Mouse (Mus musculus): Measurements from ENCODE around the gene Ncoa3. TPM values are rescaled to one million over a fixed set of nuclear protein-coding genes. Genes with fewer than 3 reads are reported as not detected.
A peak's percentile ranks its signal among the peaks of the same experiment; 100 is the strongest.

The Ncoa3 gene
- polyA plus RNA-seq, 2 experiments, result 3.3 to 4.4 TPM

- Histone ChIP-seq H3K27me3 (ENCODE audit: control insufficient read depth, insufficient read depth, low read length) (no peaks in the 10 kb centered on the region), H3K4me3 (ENCODE audit: insufficient read depth in 1 of 2, low read depth in 2 of 2, low read length in 2 of 2) (no peak overlapping the region), H3K4me2 (ENCODE audit: low read depth) (no peak overlapping the region), H3K9ac (replicated peaks) (no peak overlapping the region), H3K36me3 (replicated peaks; ENCODE audit: control insufficient read depth, insufficient read depth, low read depth) (no peaks in the 10 kb centered on the region), H3K9me3 (ENCODE audit: control insufficient read depth, low read length) (no peaks in the 10 kb centered on the region), H3K27ac (no peak overlapping the region), H3K4me1 (replicated peaks; ENCODE audit: control insufficient read depth in 2 of 2, insufficient read depth in 2 of 2, low read length in 1 of 2) (peaks cover 6 to 19% of the 10 kb centered on the region in 2 experiments; a peak in 3 of 4 replicates)
- DNase-seq (ENCODE audit: low read depth in 3 of 3, low spot score in 3 of 3) (no peak), ATAC-seq (ENCODE audit: insufficient read depth) (peak; percentile 47; the same call in 1 of the 2 replicates)
- TF ChIP-seq CTCF (IDR thresholded peaks at IDR 0.05; ENCODE audit: low read depth), result no peak
- TF ChIP-seq EP300 (IDR thresholded peaks at IDR 0.05; ENCODE audit: low read depth), result no peak
- WGBS (ENCODE audit: insufficient replicate concordance), result 25% methylated on average over 5 of the region's 5 CpGs
Measured at GRCm38 (mm10) chr2:165976874-165977273, 15.6 kb upstream of the Ncoa3 start.

GRCm38 (mm10) chr2:165978119-165978518, 14.3 kb upstream of the Ncoa3 start:
- no peak overlapping the region for H3K4me3 ChIP-seq (ENCODE audit: insufficient read depth in 1 of 2, low read depth in 2 of 2, low read length in 2 of 2)
- ATAC-seq (ENCODE audit: insufficient read depth) (no peak), DNase-seq (ENCODE audit: low read depth in 3 of 3, low spot score in 3 of 3) (no peak)
- H3K27ac ChIP-seq, result no peak overlapping the region
- H3K9ac ChIP-seq (replicated peaks), result no peak overlapping the region
- no peaks in the 10 kb centered on the region for H3K36me3 ChIP-seq (replicated peaks; ENCODE audit: control insufficient read depth, insufficient read depth, low read depth)
- peaks cover 15 to 30% of the 10 kb centered on the region in 2 experiments for H3K4me1 ChIP-seq (replicated peaks; ENCODE audit: control insufficient read depth in 2 of 2, insufficient read depth in 2 of 2, low read length in 1 of 2)
- no peak overlapping the region for H3K4me2 ChIP-seq (ENCODE audit: low read depth)
- TF ChIP-seq EP300 (IDR thresholded peaks at IDR 0.05; ENCODE audit: low read depth) (no peak), CTCF (IDR thresholded peaks at IDR 0.05; ENCODE audit: low read depth) (no peak; the same call in 1 of the 2 replicates)
- H3K9me3 ChIP-seq (ENCODE audit: control insufficient read depth, low read length), result no peaks in the 10 kb centered on the region
- 70% methylated on average over 1 of the region's 1 CpGs for WGBS (ENCODE audit: insufficient replicate concordance)
- H3K27me3 ChIP-seq (ENCODE audit: control insufficient read depth, insufficient read depth, low read length), result no peaks in the 10 kb centered on the region

GRCm38 (mm10) chr2:165981248-165981977, 11.0 kb upstream of the Ncoa3 start:
- TF ChIP-seq EP300 (IDR thresholded peaks at IDR 0.05; ENCODE audit: low read depth), result no peak
- no peak for TF ChIP-seq CTCF (IDR thresholded peaks at IDR 0.05; ENCODE audit: low read depth)
- Histone ChIP-seq H3K9me3 (ENCODE audit: control insufficient read depth, low read length) (no peaks in the 10 kb centered on the region), H3K4me3 (ENCODE audit: insufficient read depth in 1 of 2, low read depth in 2 of 2, low read length in 2 of 2) (no peak overlapping the region), H3K27me3 (ENCODE audit: control insufficient read depth, insufficient read depth, low read length) (no peaks in the 10 kb centered on the region), H3K27ac (no peak overlapping the region), H3K4me1 (replicated peaks; ENCODE audit: control insufficient read depth in 2 of 2, insufficient read depth in 2 of 2, low read length in 1 of 2) (peaks cover 19 to 35% of the 10 kb centered on the region in 2 experiments), H3K36me3 (replicated peaks; ENCODE audit: control insufficient read depth, insufficient read depth, low read depth) (no peaks in the 10 kb centered on the region), H3K9ac (replicated peaks) (no peak overlapping the region), H3K4me2 (ENCODE audit: low read depth) (no peak overlapping the region)
- WGBS (ENCODE audit: insufficient replicate concordance), result 50% methylated on average over 6 of the region's 6 CpGs
- DNase-seq (ENCODE audit: low read depth in 3 of 3, low spot score in 3 of 3), result no peak
- ATAC-seq (ENCODE audit: insufficient read depth), result no peak

GRCm38 (mm10) chr2:165982512-165983389, 9.7 kb upstream of the Ncoa3 start:
- no peaks in the 10 kb centered on the region for H3K9me3 ChIP-seq (ENCODE audit: control insufficient read depth, low read length)
- peak; percentile 50 to 77 (median 53) for DNase-seq (ENCODE audit: low read depth in 3 of 3, low spot score in 3 of 3)
- H3K27ac ChIP-seq, result peak overlapping the region; percentile 61
- TF ChIP-seq EP300 (IDR thresholded peaks at IDR 0.05; ENCODE audit: low read depth), result no peak
- TF ChIP-seq CTCF (IDR thresholded peaks at IDR 0.05; ENCODE audit: low read depth), result no peak
- peak; percentile 86 for ATAC-seq (ENCODE audit: insufficient read depth)
- no peaks in the 10 kb centered on the region for H3K27me3 ChIP-seq (ENCODE audit: control insufficient read depth, insufficient read depth, low read length)
- H3K4me1 ChIP-seq (replicated peaks; ENCODE audit: control insufficient read depth in 2 of 2, insufficient read depth in 2 of 2, low read length in 1 of 2), result peaks cover 14 to 32% of the 10 kb centered on the region in 2 experiments
- WGBS (ENCODE audit: insufficient replicate concordance), result 15% methylated on average over 16 of the region's 16 CpGs
- H3K36me3 ChIP-seq (replicated peaks; ENCODE audit: control insufficient read depth, insufficient read depth, low read depth), result no peaks in the 10 kb centered on the region
- peak overlapping the region; percentile 16 to 30 for H3K4me3 ChIP-seq (ENCODE audit: insufficient read depth in 1 of 2, low read depth in 2 of 2, low read length in 2 of 2)
- 0 out of 2 replicates have a peak overlapping the region, but pooled peaks have one; percentile 16 for H3K9ac ChIP-seq (replicated peaks)
- H3K4me2 ChIP-seq (ENCODE audit: low read depth), result peak overlapping the region; percentile 64

- Histone ChIP-seq H3K4me2 (ENCODE audit: low read depth) (no peak overlapping the region), H3K36me3 (replicated peaks; ENCODE audit: control insufficient read depth, insufficient read depth, low read depth) (no peaks in the 10 kb centered on the region), H3K4me3 (ENCODE audit: insufficient read depth in 1 of 2, low read depth in 2 of 2, low read length in 2 of 2) (no peak overlapping the region), H3K9ac (replicated peaks) (no peak overlapping the region), H3K27me3 (ENCODE audit: control insufficient read depth, insufficient read depth, low read length) (no peaks in the 10 kb centered on the region), H3K27ac (no peak overlapping the region), H3K4me1 (replicated peaks; ENCODE audit: control insufficient read depth in 2 of 2, insufficient read depth in 2 of 2, low read length in 1 of 2) (peaks cover 14 to 32% of the 10 kb centered on the region in 2 experiments), H3K9me3 (ENCODE audit: control insufficient read depth, low read length) (no peaks in the 10 kb centered on the region)
- ATAC-seq (ENCODE audit: insufficient read depth), result no peak
- WGBS (ENCODE audit: insufficient replicate concordance), result 54% methylated on average over 1 of the region's 1 CpGs
- TF ChIP-seq EP300 (IDR thresholded peaks at IDR 0.05; ENCODE audit: low read depth) (no peak), CTCF (IDR thresholded peaks at IDR 0.05; ENCODE audit: low read depth) (no peak)
- DNase-seq (ENCODE audit: low read depth in 3 of 3, low spot score in 3 of 3), result no peak
Measured at GRCm38 (mm10) chr2:165984318-165984717, 8.1 kb upstream of the Ncoa3 start.

Measured in liver, embryonic 14.5 days (tissue).